Mouse (Mus musculus): ENCODE measurements around the gene Atcay. TPM values are rescaled to one million over a fixed set of nuclear protein-coding genes. Genes with fewer than 3 reads are reported as not detected.
"Not testable (repeated sequence)": the region's sequence is repeated elsewhere in the genome, so short reads cannot be mapped to it uniquely, and the experiment has no call there.

The Atcay gene
- polyA plus RNA-seq, 1 experiment from 2014 or later: 1.1 TPM

- no peaks in the 10 kb centered on the region for H3K4me1 ChIP-seq (replicated peaks; ENCODE audit: control insufficient read depth, insufficient read depth, low read length)
- H3K9me3 ChIP-seq (ENCODE audit: control insufficient read depth): no peaks in the 10 kb centered on the region
- H3K4me3 ChIP-seq (ENCODE audit: low read depth, low read length): peak within 1 kb of the TSS; percentile 65
- 4% methylated on average over 53 of the region's 53 CpGs for WGBS
- H3K4me2 ChIP-seq (replicated peaks; ENCODE audit: low read depth): peak within 1 kb of the TSS; percentile 72
- ATAC-seq: peak; percentile 93
- H3K36me3 ChIP-seq (ENCODE audit: control insufficient read depth, insufficient read depth): peaks cover 76% of the 10 kb centered on the region
- H3K9ac ChIP-seq (ENCODE audit: low read depth, low read length): peak within 1 kb of the TSS; percentile 62
- H3K27ac ChIP-seq (ENCODE audit: low read depth, low read length): peak within 1 kb of the TSS; percentile 86
- TF ChIP-seq CTCF (IDR thresholded peaks at IDR 0.05; ENCODE audit: low read depth): peak; percentile 21; the same call in 1 of the 2 replicates
- H3K27me3 ChIP-seq (replicated peaks; ENCODE audit: control insufficient read depth, insufficient read depth, low read length): no peaks in the 10 kb centered on the region
These were observed 48.0 kb downstream of the Atcay start, which contains the start of gene Dapk3 for GRCm38 (mm10) chr10:81182336-81183333. TSS of gene Dapk3 (plus strand) at chr10:81183005.

- not testable (repeated sequence) for ATAC-seq; H3K27me3 ChIP-seq (replicated peaks; ENCODE audit: control insufficient read depth, insufficient read depth, low read length); H3K9me3 ChIP-seq (ENCODE audit: control insufficient read depth); H3K27ac ChIP-seq (ENCODE audit: low read depth, low read length); H3K4me1 ChIP-seq (replicated peaks; ENCODE audit: control insufficient read depth, insufficient read depth, low read length); H3K4me2 ChIP-seq (replicated peaks; ENCODE audit: low read depth); H3K4me3 ChIP-seq (ENCODE audit: low read depth, low read length); H3K9ac ChIP-seq (ENCODE audit: low read depth, low read length)
- peaks cover 71% of the 10 kb centered on the region for H3K36me3 ChIP-seq (ENCODE audit: control insufficient read depth, insufficient read depth)
- WGBS: 83% methylated on average over 12 of the region's 12 CpGs
These were observed 48.8 kb downstream of the Atcay start for GRCm38 (mm10) chr10:81181860-81182259.

GRCm38 (mm10) chr10:81180946-81181345 lies 49.7 kb downstream of the Atcay start:
- Histone ChIP-seq H3K9ac (ENCODE audit: low read depth, low read length) (no peak overlapping the region), H3K27me3 (replicated peaks; ENCODE audit: control insufficient read depth, insufficient read depth, low read length) (no peaks in the 10 kb centered on the region), H3K36me3 (ENCODE audit: control insufficient read depth, insufficient read depth) (peaks cover 64% of the 10 kb centered on the region), H3K4me2 (replicated peaks; ENCODE audit: low read depth) (no peak overlapping the region), H3K4me1 (replicated peaks; ENCODE audit: control insufficient read depth, insufficient read depth, low read length) (no peaks in the 10 kb centered on the region), H3K9me3 (ENCODE audit: control insufficient read depth) (no peaks in the 10 kb centered on the region), H3K27ac (ENCODE audit: low read depth, low read length) (no peak overlapping the region), H3K4me3 (ENCODE audit: low read depth, low read length) (no peak overlapping the region)
- no peak for TF ChIP-seq CTCF (IDR thresholded peaks at IDR 0.05; ENCODE audit: low read depth)
- WGBS: 92% methylated on average over 13 of the region's 13 CpGs
- no peak for ATAC-seq

GRCm38 (mm10) chr10:81179451-81180342 lies 50.9 kb downstream of the Atcay start:
- H3K27ac ChIP-seq (ENCODE audit: low read depth, low read length): 0 out of 2 replicates have a peak overlapping the region, but pooled peaks have one; percentile 21
- no peak for ATAC-seq

GRCm38 (mm10) chr10:81178927-81179326 lies 51.7 kb downstream of the Atcay start:
- H3K27me3 ChIP-seq (replicated peaks; ENCODE audit: control insufficient read depth, insufficient read depth, low read length): no peaks in the 10 kb centered on the region
- no peak overlapping the region for H3K4me2 ChIP-seq (replicated peaks; ENCODE audit: low read depth)
- no peaks in the 10 kb centered on the region for H3K9me3 ChIP-seq (ENCODE audit: control insufficient read depth)
- no peak overlapping the region for H3K4me3 ChIP-seq (ENCODE audit: low read depth, low read length)
- TF ChIP-seq CTCF (IDR thresholded peaks at IDR 0.05; ENCODE audit: low read depth): no peak
- H3K9ac ChIP-seq (ENCODE audit: low read depth, low read length): no peak overlapping the region
- no peak for ATAC-seq
- 85% methylated on average over 11 of the region's 11 CpGs for WGBS
- no peak overlapping the region for H3K27ac ChIP-seq (ENCODE audit: low read depth, low read length)
- H3K4me1 ChIP-seq (replicated peaks; ENCODE audit: control insufficient read depth, insufficient read depth, low read length): no peaks in the 10 kb centered on the region
- H3K36me3 ChIP-seq (ENCODE audit: control insufficient read depth, insufficient read depth): peaks cover 49% of the 10 kb centered on the region

More at GRCm38 (mm10) chr10:81179451-81180342, 50.9 kb downstream of the Atcay start:
- no peaks in the 10 kb centered on the region for H3K4me1 ChIP-seq (replicated peaks; ENCODE audit: control insufficient read depth, insufficient read depth, low read length)
- 86% methylated on average over 32 of the region's 32 CpGs for WGBS
- no peak overlapping the region for H3K4me3 ChIP-seq (ENCODE audit: low read depth, low read length)
- no peaks in the 10 kb centered on the region for H3K9me3 ChIP-seq (ENCODE audit: control insufficient read depth)
- no peak overlapping the region for H3K4me2 ChIP-seq (replicated peaks; ENCODE audit: low read depth)
- no peak overlapping the region for H3K9ac ChIP-seq (ENCODE audit: low read depth, low read length)
- H3K27me3 ChIP-seq (replicated peaks; ENCODE audit: control insufficient read depth, insufficient read depth, low read length): no peaks in the 10 kb centered on the region
- H3K36me3 ChIP-seq (ENCODE audit: control insufficient read depth, insufficient read depth): peaks cover 55% of the 10 kb centered on the region
- TF ChIP-seq CTCF (IDR thresholded peaks at IDR 0.05; ENCODE audit: low read depth): peak; percentile 47
